19 mouse cellular contexts compared by ENCODE assay signal in genomic region chr16:39031350-39031749, GRCm38 (mm10).
DNase-seq lines count a peak whose midpoint lies in the region; ATAC-seq and TF ChIP-seq lines count a peak whose summit lies in the region.
"Had no signal": no experiment of that assay in that cellular context is flagged by ENCODE, and none has a peak within 500 bp of the region (broad histone marks: within the 10 kb centered on the region; RNA-seq: fewer than 3 reads in every experiment).

No protein-coding gene starts in this region.

- no peak for TF ChIP-seq CTCF in midbrain, postnatal 0 days (IDR thresholded peaks at IDR 0.05)
- TF ChIP-seq CTCF in layer of hippocampus, adult 2 months (conservative IDR thresholded peaks at IDR 0.05): no peak

- H3K9ac ChIP-seq in midbrain, postnatal 0 days (replicated peaks; ENCODE audit: low read length, poor library complexity, severe bottlenecking): no peak overlapping the region
- H3K9ac ChIP-seq in midbrain, embryonic 14.5 days (replicated peaks; ENCODE audit: low read length): no peak overlapping the region
- H3K9ac ChIP-seq in hindbrain, embryonic 12.5 days: no peak overlapping the region
- H3K9ac ChIP-seq in neural tube, embryonic 13.5 days: no peak overlapping the region
- H3K9ac ChIP-seq: embryonic facial prominence, embryonic 15.5 days; intestine, embryonic 15.5 days; kidney, embryonic 15.5 days; liver, embryonic 14.5 days; lung, embryonic 15.5 days; midbrain, embryonic 12.5 days had no signal

- H3K4me2 ChIP-seq in midbrain, postnatal 0 days (ENCODE audit: low read depth, low read length, poor library complexity, severe bottlenecking): no peak overlapping the region
- H3K4me2 ChIP-seq in midbrain, embryonic 14.5 days (ENCODE audit: low read length): no peak overlapping the region
- no peak overlapping the region for H3K4me2 ChIP-seq in hindbrain, embryonic 12.5 days (replicated peaks)
- H3K4me2 ChIP-seq in neural tube, embryonic 13.5 days: no peak overlapping the region
- H3K4me2 ChIP-seq: embryonic facial prominence, embryonic 15.5 days; intestine, embryonic 15.5 days; kidney, embryonic 15.5 days; lung, embryonic 15.5 days; midbrain, embryonic 12.5 days had no signal

- ATAC-seq in midbrain, postnatal 0 days (ENCODE audit: low FRiP score): no peak
- no peak for ATAC-seq in midbrain, embryonic 14.5 days (ENCODE audit: low FRiP score, low TSS enrichment)
- ATAC-seq in hindbrain, embryonic 12.5 days (ENCODE audit: low FRiP score): peak; percentile 78; the same call in 1 of the 2 replicates
- peak; percentile 82 for ATAC-seq in neural tube, embryonic 13.5 days (ENCODE audit: low read depth)
- no peak for ATAC-seq in megakaryocyte progenitor cell, adult 5-6 weeks (replicated peaks; ENCODE audit: poor library complexity)
- ATAC-seq: intestine, embryonic 15.5 days had no signal

- no peaks in the 10 kb centered on the region for H3K27me3 ChIP-seq in midbrain, postnatal 0 days (ENCODE audit: insufficient read depth, low read length)
- no peaks in the 10 kb centered on the region for H3K27me3 ChIP-seq in midbrain, embryonic 14.5 days (ENCODE audit: control insufficient read depth, insufficient read depth, low read length)
- no peaks in the 10 kb centered on the region for H3K27me3 ChIP-seq in hindbrain, embryonic 12.5 days
- H3K27me3 ChIP-seq in neural tube, embryonic 13.5 days: no peaks in the 10 kb centered on the region
- H3K27me3 ChIP-seq: embryonic facial prominence, embryonic 15.5 days; intestine, embryonic 15.5 days; kidney, embryonic 15.5 days; lung, embryonic 15.5 days; midbrain, embryonic 12.5 days had no signal

- 94% methylated on average over 2 of the region's 2 CpGs for WGBS in midbrain, postnatal 0 days
- WGBS in midbrain, embryonic 14.5 days: 92% methylated on average over 2 of the region's 2 CpGs
- WGBS in hindbrain, embryonic 12.5 days: 81% methylated on average over 2 of the region's 2 CpGs
- WGBS in neural tube, embryonic 13.5 days: 58% methylated on average over 2 of the region's 2 CpGs

- H3K4me1 ChIP-seq in midbrain, postnatal 0 days (ENCODE audit: insufficient read depth, low read length): no peaks in the 10 kb centered on the region
- no peaks in the 10 kb centered on the region for H3K4me1 ChIP-seq in midbrain, embryonic 14.5 days (ENCODE audit: control insufficient read depth, insufficient read depth, low read length)
- H3K4me1 ChIP-seq in hindbrain, embryonic 12.5 days: no peaks in the 10 kb centered on the region
- H3K4me1 ChIP-seq in neural tube, embryonic 13.5 days (replicated peaks): no peaks in the 10 kb centered on the region; the same call in 1 of the 2 replicates
- H3K4me1 ChIP-seq: embryonic facial prominence, embryonic 15.5 days; intestine, embryonic 15.5 days; kidney, embryonic 15.5 days; lung, embryonic 15.5 days had no signal

- peak; percentile 39 for DNase-seq in midbrain, postnatal 0 days (ENCODE audit: low spot score)
- DNase-seq in midbrain, embryonic 14.5 days: no peak
- peak; percentile 14 for DNase-seq in cerebellum, adult 9-11 months
- DNase-seq in layer of hippocampus, adult 2 months (ENCODE audit: low spot score in 2 of 2): no peak
- DNase-seq: gastrocnemius, postnatal 10 days; heart, adult 18-20 months; heart, postnatal 36 days; lung, postnatal 4 days; thymus, postnatal 14 days had no signal

- no peak overlapping the region for H3K4me3 ChIP-seq in midbrain, postnatal 0 days (ENCODE audit: low read depth, low read length)
- no peak overlapping the region for H3K4me3 ChIP-seq in midbrain, embryonic 14.5 days (replicated peaks; ENCODE audit: low read depth, low read length)
- H3K4me3 ChIP-seq in hindbrain, embryonic 12.5 days: no peak overlapping the region
- H3K4me3 ChIP-seq in neural tube, embryonic 13.5 days: no peak overlapping the region
- no peak overlapping the region for H3K4me3 ChIP-seq in layer of hippocampus, adult 2 months
- H3K4me3 ChIP-seq: embryonic facial prominence, embryonic 15.5 days; forebrain, embryonic 10.5 days; intestine, embryonic 15.5 days; kidney, embryonic 15.5 days; lung, embryonic 15.5 days; midbrain, embryonic 12.5 days had no signal

- no peak overlapping the region for H3K27ac ChIP-seq in midbrain, postnatal 0 days (ENCODE audit: low read depth, low read length)
- H3K27ac ChIP-seq in midbrain, embryonic 14.5 days (replicated peaks; ENCODE audit: low read depth, low read length): no peak overlapping the region
- no peak overlapping the region for H3K27ac ChIP-seq in hindbrain, embryonic 12.5 days
- H3K27ac ChIP-seq in neural tube, embryonic 13.5 days (replicated peaks): no peak overlapping the region
- no peak overlapping the region for H3K27ac ChIP-seq in layer of hippocampus, adult 2 months
- H3K27ac ChIP-seq: embryonic facial prominence, embryonic 15.5 days; forebrain, embryonic 10.5 days; intestine, embryonic 15.5 days; kidney, embryonic 15.5 days; liver, embryonic 14.5 days; lung, embryonic 15.5 days; midbrain, embryonic 12.5 days had no signal

- no peaks in the 10 kb centered on the region for H3K36me3 ChIP-seq in midbrain, postnatal 0 days (ENCODE audit: insufficient read depth, low read length)
- H3K36me3 ChIP-seq in midbrain, embryonic 14.5 days (ENCODE audit: control insufficient read depth, insufficient read depth, low read length): no peaks in the 10 kb centered on the region
- no peaks in the 10 kb centered on the region for H3K36me3 ChIP-seq in hindbrain, embryonic 12.5 days
- no peaks in the 10 kb centered on the region for H3K36me3 ChIP-seq in neural tube, embryonic 13.5 days
- H3K36me3 ChIP-seq: embryonic facial prominence, embryonic 15.5 days; forebrain, embryonic 10.5 days; intestine, embryonic 15.5 days; kidney, embryonic 15.5 days; lung, embryonic 15.5 days; midbrain, embryonic 12.5 days had no signal

- H3K9me3 ChIP-seq in midbrain, postnatal 0 days (ENCODE audit: low read length): no peaks in the 10 kb centered on the region
- H3K9me3 ChIP-seq in midbrain, embryonic 14.5 days (ENCODE audit: control insufficient read depth, low read length): no peaks in the 10 kb centered on the region
- no peaks in the 10 kb centered on the region for H3K9me3 ChIP-seq in hindbrain, embryonic 12.5 days (replicated peaks)
- H3K9me3 ChIP-seq in neural tube, embryonic 13.5 days: no peaks in the 10 kb centered on the region
- H3K9me3 ChIP-seq: embryonic facial prominence, embryonic 15.5 days; forebrain, embryonic 10.5 days; intestine, embryonic 15.5 days; kidney, embryonic 15.5 days; lung, embryonic 15.5 days; midbrain, embryonic 12.5 days had no signal

Comparison
In these comparisons a context has a peak if more than half of its experiments do, and no peak if none do; other contexts are left out.
1. DNase-seq: peak in midbrain, postnatal 0 days (single experiment) and cerebellum, adult 9-11 months (single experiment); none in midbrain, embryonic 14.5 days (single experiment) and layer of hippocampus, adult 2 months (0 of 2).
2. ATAC-seq: peak in hindbrain, embryonic 12.5 days (single experiment) and neural tube, embryonic 13.5 days (single experiment); none in midbrain, postnatal 0 days (single experiment), midbrain, embryonic 14.5 days (single experiment) and megakaryocyte progenitor cell, adult 5-6 weeks (single experiment).